Mouse (Mus musculus) forebrain, postnatal 0 days (tissue): Measurements from ENCODE around the gene Caps2. TPM values are rescaled to one million over a fixed set of nuclear protein-coding genes. Genes with fewer than 3 reads are reported as not detected.
"Not testable (repeated sequence)": the region's sequence is repeated elsewhere in the genome, so short reads cannot be mapped to it uniquely, and the experiment has no call there.

ENCODE experiments used
- ATAC-seq: fragments of 200-750 bp; cut with Nextera tagmentation; 2 replicates; pipeline ENCODE4 v1.8.0; 2017; ENCODE audit warnings: mild to moderate bottlenecking, moderate library complexity
- DNase-seq: peaks from one replicate; pipeline ENCODE4 v3.0.0-alpha.2; 2015
- H3K27ac ChIP-seq: fragments of 300-500 bp; sonication (generic); 2 replicates; pipeline ENCODE4 v1.5.1; 2014; ENCODE audit warnings: low read depth, mild to moderate bottlenecking, antibody characterized with exemption, low read length, moderate library complexity, mixed read lengths
- H3K27me3 ChIP-seq: fragments of 300-500 bp; sonication (generic); 2 replicates; pipeline ENCODE4 v1.6.1; 2014; ENCODE audit warnings: mild to moderate bottlenecking, low read length, mixed read lengths; ENCODE audit not compliant: insufficient read depth
- H3K36me3 ChIP-seq: fragments of 300-500 bp; sonication (generic); 2 replicates; pipeline ENCODE4 v1.6.1; 2014; ENCODE audit warnings: mild to moderate bottlenecking, moderate library complexity; ENCODE audit not compliant: insufficient read depth
- H3K4me1 ChIP-seq: fragments of 300-500 bp; sonication (generic); 2 replicates; pipeline ENCODE4 v1.6.1; 2014; ENCODE audit warnings: antibody characterized with exemption; ENCODE audit not compliant: insufficient read depth
- H3K4me2 ChIP-seq: fragments of 300-500 bp; sonication (generic); 2 replicates; pipeline ENCODE4 v1.6.1; 2014; ENCODE audit warnings: low read depth, mild to moderate bottlenecking, moderate library complexity
- H3K4me3 ChIP-seq: fragments of 300-500 bp; sonication (generic); 2 replicates; pipeline ENCODE4 v1.5.1; 2014; ENCODE audit warnings: low read depth, low read length, mixed read lengths
- H3K9ac ChIP-seq: fragments of 300-500 bp; sonication (generic); 2 replicates; pipeline ENCODE4 v1.6.1; 2014; ENCODE audit warnings: mild to moderate bottlenecking
- H3K9me3 ChIP-seq: fragments of 300-500 bp; sonication (generic); 2 replicates; pipeline ENCODE4 v1.6.1; 2016; ENCODE audit warnings: low read length
- CTCF ChIP-seq: sonication (generic); IDR thresholded peaks from 2 replicates; pipeline ENCODE4 v1.5.1; 2016; ENCODE audit warnings: antibody characterized with exemption, control low read depth, low read depth
- WGBS: fragments of 180-500 bp; shearing (Covaris S2); extraction: QIAGEN DNeasy Blood & Tissue Kit; methylation state at CpG from one replicate; pipeline ENCODE4 v1.1.7; 2014; 5-methylcytosine and 5-hydroxymethylcytosine counted together
- polyA plus RNA-seq: library from polyadenylated mRNA; unstranded; fragments of >200 nt; fragmentation: Nextera tagmentation; extraction: Ambion mirVana; gene quantifications from 2 replicates; pipeline ENCODE4 v1.2.1, GENCODE M21; 2015
- total RNA-seq: library from RNA; depleted of rRNA; stranded (reverse); fragments of >200 nt; gene quantifications from 2 replicates; pipeline ENCODE4 v1.2.3, GENCODE M21; 2014

Gene Caps2
- total and polyA plus RNA-seq, 2 experiments from 2014 or later, result 0.24 to 0.59 TPM

DNA sequence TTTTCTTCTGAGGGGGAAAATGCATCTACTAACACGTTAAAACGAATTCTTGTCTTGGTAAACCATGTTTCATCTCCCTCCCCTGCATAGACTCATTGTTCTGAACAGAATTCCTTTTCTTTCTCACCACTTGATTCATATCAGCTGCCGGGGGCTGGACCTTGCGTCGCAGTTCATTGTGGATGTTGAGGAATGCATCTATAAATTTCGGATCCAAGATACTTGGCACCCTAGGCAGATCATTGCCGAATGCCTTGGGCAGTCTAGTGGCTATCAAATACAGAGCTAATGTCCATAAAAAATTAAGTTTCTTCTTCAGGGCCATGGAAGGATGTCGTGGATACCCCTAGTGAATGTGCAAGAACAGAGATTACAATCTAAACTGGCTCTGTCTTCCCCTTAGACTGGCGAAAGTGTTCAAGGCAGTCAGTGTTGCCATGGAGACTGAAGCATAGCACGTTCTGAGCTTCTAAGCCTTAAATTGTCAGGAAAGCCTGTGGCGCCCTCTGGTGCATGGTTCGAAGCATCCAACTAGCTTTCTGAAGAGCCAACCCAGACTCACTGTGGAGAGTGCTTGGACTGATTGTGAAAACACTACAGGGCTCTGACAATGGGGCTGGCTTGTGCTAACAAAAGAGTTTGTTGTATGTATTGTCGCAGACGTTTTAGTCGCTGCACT lies 3.4 kb upstream of the Caps2 start, which contains the start of gene Glipr1l3:
Gene Glipr1l3 (minus strand): TSS at position 446 of the 679 bp plus-strand sequence.
- peak within 1 kb of the TSS; percentile 62 for H3K27ac ChIP-seq
- DNase-seq (peak; percentile 96), ATAC-seq (peak; percentile 97)
- H3K27me3 ChIP-seq, H3K4me1 ChIP-seq, H3K9me3 ChIP-seq, H3K36me3 ChIP-seq: not testable (repeated sequence)
- peak within 1 kb of the TSS; percentile 46 for H3K4me2 ChIP-seq
- H3K9ac ChIP-seq, result peak within 1 kb of the TSS; percentile 45
- WGBS, result 9% methylated on average over 15 of the region's 15 CpGs
- peak within 1 kb of the TSS; percentile 14; the same call in 1 of the 2 replicates for H3K4me3 ChIP-seq
- peak; percentile 96 for TF ChIP-seq CTCF

DNA sequence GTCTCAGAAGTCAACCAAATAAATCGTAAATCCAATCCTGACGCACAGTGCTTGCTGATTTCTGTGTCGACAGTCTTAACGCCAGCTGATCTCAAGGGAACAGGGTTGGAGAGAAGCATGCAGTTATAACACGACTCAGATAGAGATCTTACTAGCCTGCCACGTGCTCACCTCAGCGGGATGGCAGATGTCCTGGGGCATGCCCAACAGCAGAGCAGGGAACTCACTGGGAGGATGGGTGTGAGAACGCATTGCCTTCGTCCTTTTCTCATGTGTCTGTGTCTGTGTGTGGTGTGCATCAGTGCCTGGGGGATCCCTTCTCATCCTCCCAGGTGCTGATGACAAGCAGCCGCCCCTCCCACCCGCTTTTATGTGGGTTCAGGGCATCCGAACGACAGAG lies 13.6 kb downstream of the Caps2 start:
- DNase-seq, ATAC-seq, H3K4me1 ChIP-seq, H3K9me3 ChIP-seq, H3K4me3 ChIP-seq, H3K27me3 ChIP-seq, H3K27ac ChIP-seq, H3K9ac ChIP-seq, H3K36me3 ChIP-seq: not testable (repeated sequence)
- H3K4me2 ChIP-seq, result peak overlapping the region; percentile 26; the same call in 1 of the 2 replicates
- 42% methylated on average over 13 of the region's 13 CpGs for WGBS

DNA sequence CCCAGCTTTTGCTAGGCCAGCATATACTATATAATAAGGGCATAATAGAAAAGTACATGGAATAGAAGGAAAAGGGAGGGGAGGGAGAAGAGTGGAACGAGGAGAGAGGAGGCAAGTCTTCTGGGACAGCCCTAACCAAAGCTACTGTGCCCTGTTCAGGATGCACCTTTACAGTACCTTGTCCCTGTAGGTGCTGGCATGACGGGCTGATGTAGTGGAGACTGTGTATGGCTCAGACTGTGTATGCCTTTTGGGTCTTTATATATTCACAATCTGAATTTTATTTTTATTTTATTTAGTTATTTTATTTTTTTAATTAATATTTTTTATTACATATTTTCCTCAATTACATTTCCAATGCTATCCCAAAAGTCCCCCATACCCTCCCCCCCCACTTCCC lies 30.5 kb downstream of the Caps2 start:
- not testable (repeated sequence) for ATAC-seq, H3K27me3 ChIP-seq, H3K9me3 ChIP-seq

DNA sequence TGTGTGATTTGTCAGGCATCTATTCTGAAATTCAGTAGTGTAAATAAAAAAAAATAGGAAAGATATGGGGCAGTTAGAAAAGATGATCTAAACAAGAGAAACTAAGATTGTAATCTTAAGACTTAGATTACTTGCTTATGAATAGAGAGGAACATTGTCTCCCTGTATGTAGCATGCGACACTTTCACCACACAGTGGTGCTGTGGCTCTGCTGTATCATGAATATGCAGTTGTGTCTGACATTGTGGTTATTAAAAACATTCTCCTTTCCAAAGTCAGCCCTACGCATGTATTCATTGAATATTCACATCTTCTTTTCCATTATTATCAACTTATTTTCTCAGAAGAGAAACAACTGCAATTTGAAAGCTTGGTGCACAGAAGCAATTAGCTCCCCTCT lies 40.0 kb downstream of the Caps2 start:
- no peak overlapping the region for H3K4me2 ChIP-seq

More for the DNA sequence above, 30.5 kb downstream of the Caps2 start:
- DNase-seq, H3K9ac ChIP-seq, H3K36me3 ChIP-seq, H3K4me1 ChIP-seq, H3K4me2 ChIP-seq, H3K27ac ChIP-seq, H3K4me3 ChIP-seq: not testable (repeated sequence)
- 84% methylated on average over 2 of the region's 2 CpGs for WGBS

DNA sequence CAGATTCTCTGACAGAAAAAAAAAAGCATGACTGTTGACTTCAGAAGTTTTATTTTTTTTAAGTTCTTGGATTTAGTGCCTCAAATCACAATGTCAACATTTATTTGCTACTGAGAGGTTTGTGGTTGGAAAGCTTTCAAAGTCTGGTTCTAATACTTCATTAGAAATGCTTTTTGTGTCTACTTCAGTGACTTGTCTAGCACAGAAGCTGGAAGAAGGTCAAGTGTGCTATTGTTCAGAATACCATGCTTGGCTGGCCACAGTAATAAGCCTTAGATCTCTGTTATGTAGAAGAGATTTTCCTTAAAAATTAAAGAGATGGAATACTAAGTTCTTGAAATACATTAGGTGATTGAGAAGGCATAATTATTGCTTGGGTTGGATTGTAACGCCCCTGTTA lies 63.7 kb downstream of the Caps2 start:
- 58% methylated on average over 1 of the region's 1 CpGs for WGBS
- TF ChIP-seq CTCF, result no peak
- Histone ChIP-seq H3K9ac (no peak overlapping the region), H3K27ac (no peak overlapping the region), H3K27me3 (no peaks in the 10 kb centered on the region), H3K4me1 (no peaks in the 10 kb centered on the region), H3K36me3 (no peaks in the 10 kb centered on the region), H3K4me2 (no peak overlapping the region), H3K9me3 (no peaks in the 10 kb centered on the region), H3K4me3 (no peak overlapping the region)
- ATAC-seq, result no peak
- no peak for DNase-seq

More for the DNA sequence above, 40.0 kb downstream of the Caps2 start:
- Histone ChIP-seq H3K9me3 (no peaks in the 10 kb centered on the region), H3K27me3 (no peaks in the 10 kb centered on the region), H3K4me1 (no peaks in the 10 kb centered on the region), H3K9ac (no peak overlapping the region), H3K27ac (no peak overlapping the region), H3K36me3 (no peaks in the 10 kb centered on the region), H3K4me3 (no peak overlapping the region)
- TF ChIP-seq CTCF, result peak; percentile 91
- 26% methylated on average over 2 of the region's 2 CpGs for WGBS
- DNase-seq, result peak; percentile 88
- ATAC-seq, result peak; percentile 97

DNA sequence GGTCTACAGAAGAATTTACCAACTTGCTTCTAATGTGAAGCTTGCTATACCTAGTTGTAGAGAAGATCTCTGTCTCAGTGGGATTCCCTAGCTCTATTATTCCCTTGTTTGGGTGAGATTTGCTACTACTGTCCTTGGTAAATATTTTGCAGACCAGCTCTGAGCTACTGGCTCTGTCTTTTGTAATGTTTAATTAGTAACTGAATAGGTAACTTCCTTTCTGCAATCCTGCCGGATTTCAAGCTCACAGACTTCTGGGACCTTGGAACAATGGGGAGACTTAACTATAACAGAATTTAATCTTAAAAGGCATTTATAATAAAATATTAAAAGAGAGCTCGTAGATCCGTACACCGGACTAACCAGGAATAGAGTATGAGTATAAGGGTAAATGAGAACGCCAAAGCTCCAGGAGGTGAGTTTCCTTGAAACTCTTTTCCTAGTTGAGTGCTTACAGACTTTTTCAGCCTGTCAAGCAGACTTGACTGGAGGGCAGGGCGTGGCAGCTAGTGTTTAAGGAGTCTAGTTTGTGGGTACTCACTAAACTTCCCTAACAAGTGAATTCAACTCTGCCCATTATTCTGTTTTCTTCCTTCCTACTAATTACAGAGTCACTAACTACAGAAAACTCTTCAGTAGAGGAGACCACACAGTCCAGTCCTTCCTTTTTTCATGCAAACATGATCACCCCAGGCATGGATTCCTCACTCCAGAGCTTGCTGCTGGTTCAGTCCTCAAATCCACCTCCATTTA lies 65.8 kb downstream of the Caps2 start:
- not testable (repeated sequence) for H3K4me2 ChIP-seq, H3K27ac ChIP-seq, H3K4me3 ChIP-seq, H3K9ac ChIP-seq, ATAC-seq, DNase-seq, H3K4me1 ChIP-seq, H3K27me3 ChIP-seq, H3K36me3 ChIP-seq, H3K9me3 ChIP-seq
- 38% methylated on average over 6 of the region's 6 CpGs for WGBS

DNA sequence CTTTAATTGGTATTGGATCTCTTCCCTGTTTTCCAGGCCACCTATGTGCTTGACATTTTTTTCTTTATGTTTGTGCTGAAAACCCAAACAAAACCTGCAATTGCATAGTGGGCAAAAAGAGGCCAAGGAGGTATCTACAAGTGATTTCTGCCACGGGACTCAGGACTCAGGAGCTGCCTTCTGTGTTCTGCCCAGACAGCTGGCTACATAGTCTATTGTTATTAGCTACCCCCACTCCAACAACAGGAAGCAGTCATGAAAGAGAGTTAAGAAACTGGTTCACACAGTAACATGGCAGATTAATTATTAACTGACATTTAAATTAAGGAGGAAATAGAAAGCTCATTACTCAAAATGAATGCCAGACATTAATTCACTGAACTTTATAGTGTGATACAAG lies 69.3 kb downstream of the Caps2 start:
- H3K27me3 ChIP-seq, ATAC-seq, DNase-seq, H3K4me2 ChIP-seq, H3K36me3 ChIP-seq, H3K27ac ChIP-seq, H3K9ac ChIP-seq, H3K9me3 ChIP-seq, H3K4me3 ChIP-seq, H3K4me1 ChIP-seq: not testable (repeated sequence)
- 12% methylated on average over 1 of the region's 1 CpGs for WGBS

DNA sequence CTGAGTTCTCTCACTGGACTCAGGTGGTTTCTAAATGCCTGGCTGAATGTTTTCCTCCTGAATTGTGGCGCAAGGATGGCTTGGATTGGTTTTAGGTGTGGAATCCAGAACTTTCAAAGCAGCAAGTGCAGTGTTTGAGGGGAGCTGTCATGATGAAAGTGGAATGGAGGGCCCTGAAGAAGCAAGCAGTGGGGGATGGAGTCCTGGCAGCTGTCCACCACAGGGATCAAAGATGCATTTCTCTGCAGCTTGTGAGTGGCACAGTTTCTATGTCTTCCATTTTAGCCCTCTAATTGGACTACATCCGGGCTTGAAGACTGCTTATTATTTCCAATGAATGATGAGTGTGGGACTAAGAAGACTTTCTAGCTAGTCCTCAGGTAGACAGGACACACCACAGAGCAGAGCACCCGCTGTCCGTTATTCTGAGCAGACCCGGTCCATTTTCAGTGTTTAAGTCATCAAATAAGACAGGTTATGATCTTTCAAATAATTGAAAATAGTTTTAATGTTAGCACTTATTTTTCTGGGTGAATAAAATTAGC lies 72.0 kb downstream of the Caps2 start:
- WGBS, result 47% methylated on average over 5 of the region's 5 CpGs
- DNase-seq, H3K4me2 ChIP-seq, H3K9ac ChIP-seq, H3K4me1 ChIP-seq, ATAC-seq, H3K36me3 ChIP-seq, H3K27ac ChIP-seq, H3K9me3 ChIP-seq, H3K4me3 ChIP-seq, H3K27me3 ChIP-seq: not testable (repeated sequence)
